22 mouse cellular contexts compared by ENCODE assay signal in genomic region chr3:96730785-96731184, GRCm38 (mm10). TPM values are rescaled to one million over a fixed set of nuclear protein-coding genes. Genes with fewer than 3 reads are reported as not detected.
DNase-seq lines count a peak whose midpoint lies in the region; TF ChIP-seq lines count a peak whose summit lies in the region.
"Had no signal": no experiment of that assay in that cellular context is flagged by ENCODE, and none has a peak within 500 bp of the region (broad histone marks: within the 10 kb centered on the region; RNA-seq: fewer than 3 reads in every experiment).

No protein-coding gene starts in this region.

- H3K27me3 ChIP-seq in ES-Bruce4 (ENCODE audit: control insufficient read depth, insufficient read depth, low read length, poor library complexity, severe bottlenecking) = no peaks in the 10 kb centered on the region
- H3K27me3 ChIP-seq: CH12.LX; forebrain, embryonic 12.5 days; forebrain, embryonic 15.5 days; heart, embryonic 12.5 days; hindbrain, embryonic 12.5 days; hindbrain, embryonic 15.5 days had no signal

- no peaks in the 10 kb centered on the region for H3K9me3 ChIP-seq in ES-Bruce4 (replicated peaks; ENCODE audit: control insufficient read depth, insufficient read depth, low read length, poor library complexity, severe bottlenecking)
- H3K9me3 ChIP-seq: forebrain, embryonic 12.5 days; forebrain, embryonic 15.5 days; heart, embryonic 12.5 days; hindbrain, embryonic 12.5 days; hindbrain, embryonic 15.5 days had no signal

- H3K36me3 ChIP-seq in ES-Bruce4 (ENCODE audit: control insufficient read depth, insufficient read depth, low read length, poor library complexity, severe bottlenecking) = no peaks in the 10 kb centered on the region
- H3K36me3 ChIP-seq: forebrain, embryonic 12.5 days; forebrain, embryonic 15.5 days; hindbrain, embryonic 12.5 days; hindbrain, embryonic 15.5 days had no signal

- H3K4me3 ChIP-seq in ES-Bruce4 (ENCODE audit: low read depth, low read length) = no peak overlapping the region
- H3K4me3 ChIP-seq in left cerebral cortex, adult 2 months = no peak overlapping the region
- H3K4me3 ChIP-seq: forebrain, embryonic 12.5 days; forebrain, embryonic 15.5 days; heart, embryonic 12.5 days; hindbrain, embryonic 12.5 days; hindbrain, embryonic 15.5 days had no signal

- intact Hi-C loops in heart, postnatal 14 days (cut with DNase I) = loop anchor here (10.0 kb wide), 1 partner anchor 154 kb away; no protein-coding TSS in a partner anchor
- intact Hi-C loops in left cerebral cortex, adult 2 months (cut with DNase I) = no loop called here

- peak; percentile 65 for DNase-seq in heart, adult 11 months
- no peak for DNase-seq in heart, postnatal 14 days
- DNase-seq in R1 (ENCODE audit: low read depth, low spot score) = peak; percentile 20
- no peak for DNase-seq in right cerebral cortex, postnatal 4 days
- DNase-seq in left cerebral cortex, adult 2 months (ENCODE audit: extremely low spot score in 1 of 2, low spot score in 2 of 2) = no peak
- DNase-seq: adrenal gland, postnatal 10 days; adrenal gland, postnatal 36 days; B cell, adult 2 months; cerebellum, adult 18-20 months; cerebellum, adult 9-10 months; cerebellum, postnatal 14 days; gastrocnemius, postnatal 10 days; gastrocnemius, postnatal 36 days; kidney, adult 18-20 months had no signal

- peak overlapping the region; percentile 52; the same call in 1 of the 2 replicates for H3K9ac ChIP-seq in ES-Bruce4 (ENCODE audit: low read depth, poor library complexity, severe bottlenecking)
- H3K9ac ChIP-seq: forebrain, embryonic 12.5 days; forebrain, embryonic 15.5 days; heart, embryonic 12.5 days; hindbrain, embryonic 12.5 days; hindbrain, embryonic 15.5 days had no signal

- TF ChIP-seq POLR2A in ES-Bruce4 (IDR thresholded peaks at IDR 0.05; ENCODE audit: insufficient read depth, low read length) = no peak

- H3K4me1 ChIP-seq in ES-Bruce4 (ENCODE audit: control insufficient read depth, insufficient read depth, low read length) = peaks cover 8% of the 10 kb centered on the region

- no peak for TF ChIP-seq EP300 in ES-Bruce4 (IDR thresholded peaks at IDR 0.05; ENCODE audit: insufficient read depth, low read depth, low read length)

- no peak overlapping the region for H3K27ac ChIP-seq in ES-Bruce4 (ENCODE audit: insufficient read depth, low read length)
- no peak overlapping the region for H3K27ac ChIP-seq in left cerebral cortex, adult 2 months
- H3K27ac ChIP-seq: forebrain, embryonic 12.5 days; forebrain, embryonic 15.5 days; hindbrain, embryonic 12.5 days; hindbrain, embryonic 15.5 days had no signal

- TF ChIP-seq CTCF in ES-Bruce4 (IDR thresholded peaks at IDR 0.05; ENCODE audit: low read depth, low read length) = no peak
- no peak for TF ChIP-seq CTCF in left cerebral cortex, adult 2 months (IDR thresholded peaks at IDR 0.05)

RNA-seq across cellular contexts. Expression of gene Rnf115, which starts 3.3 kb away (rescaled TPM):
- 10 to 100 TPM; 20.7 to 23.2 TPM for total RNA-seq in heart, postnatal 14 days (2021)
- 49.9 and 52.3 TPM in 2 replicates for polyA plus RNA-seq in ES-Bruce4 (2011; ENCODE audit: insufficient read depth, insufficient read length, low read depth, missing spikeins)
- 10 to 100 TPM; 58.3 to 61.9 TPM for total RNA-seq in left cerebral cortex, adult 2 months (2021)

RNA-seq across cellular contexts. Expression of gene Polr3c, which starts 3.4 kb away (rescaled TPM):
- 10 to 100 TPM; 21.8 to 24.3 TPM for total RNA-seq in heart, postnatal 14 days (2021)
- 43.0 and 46.6 TPM in 2 replicates for polyA plus RNA-seq in ES-Bruce4 (2011; ENCODE audit: insufficient read depth, insufficient read length, low read depth, missing spikeins)
- total RNA-seq in left cerebral cortex, adult 2 months (2021) = 10 to 100 TPM; 22.7 to 25.3 TPM

RNA-seq across cellular contexts. Expression of gene Nudt17, which starts 22.4 kb away (rescaled TPM):
- total RNA-seq in heart, postnatal 14 days (2021) = 1 to 10 TPM; 2.1 to 2.2 TPM
- 9.9 and 10.7 TPM in 2 replicates for polyA plus RNA-seq in ES-Bruce4 (2011; ENCODE audit: insufficient read depth, insufficient read length, low read depth, missing spikeins)
- total RNA-seq in left cerebral cortex, adult 2 months (2021) = 10 to 100 TPM in 1 of 2 experiments, 1 to 10 TPM in 1; 8.7 to 10.4 TPM
- total RNA-seq: hematopoietic stem cell, adult 5-6 weeks had no signal

RNA-seq across cellular contexts. Expression of gene Pias3, which starts 34.6 kb away (rescaled TPM):
- total RNA-seq in heart, postnatal 14 days (2021) = 10 to 100 TPM; 18.1 to 22.1 TPM
- polyA plus RNA-seq in ES-Bruce4 (2011; ENCODE audit: insufficient read depth, insufficient read length, low read depth, missing spikeins) = 31.8 and 42.1 TPM in 2 replicates
- total RNA-seq in left cerebral cortex, adult 2 months (2021) = 10 to 100 TPM; 23.6 to 30.3 TPM

Comparison
In these comparisons a context has a peak if more than half of its experiments do, and no peak if none do; other contexts are left out.
1. DNase-seq: peak in heart, adult 11 months (single experiment) and R1 (single experiment); none in heart, postnatal 14 days (0 of 2), right cerebral cortex, postnatal 4 days (single experiment) and left cerebral cortex, adult 2 months (0 of 2).